Mouse (Mus musculus): ENCODE measurements around the gene Dnm3.
"Not testable (repeated sequence)": the region's sequence is repeated elsewhere in the genome, so short reads cannot be mapped to it uniquely, and the experiment has no call there.

Gene Dnm3

GRCm38 (mm10) chr1:162425930-162426478 is 51.8 kb downstream of the Dnm3 start:
- DNase-seq = no peak

GRCm38 (mm10) chr1:162422826-162423225 is 55.0 kb downstream of the Dnm3 start:
- no peak for DNase-seq

- no peak for DNase-seq
Observed at GRCm38 (mm10) chr1:162413791-162414190, 64.0 kb downstream of the Dnm3 start.

GRCm38 (mm10) chr1:162412787-162413429 is 64.9 kb downstream of the Dnm3 start:
- no peak for DNase-seq

GRCm38 (mm10) chr1:162410207-162410965 is 67.4 kb downstream of the Dnm3 start:
- no peak for DNase-seq

GRCm38 (mm10) chr1:162394549-162394948 is 83.3 kb downstream of the Dnm3 start:
- DNase-seq = no peak

GRCm38 (mm10) chr1:162388442-162389165 is 89.2 kb downstream of the Dnm3 start:
- DNase-seq = peak in 1 of 2 experiments; percentile 45

- DNase-seq = not testable (repeated sequence)
Observed at GRCm38 (mm10) chr1:162373068-162373467, 104.8 kb downstream of the Dnm3 start.

- no peak for DNase-seq
Observed at GRCm38 (mm10) chr1:162369726-162370125, 108.1 kb downstream of the Dnm3 start.

GRCm38 (mm10) chr1:162361978-162362377 is 115.9 kb downstream of the Dnm3 start:
- DNase-seq = no peak

- peak; percentile 67 to 76 for DNase-seq
Observed at GRCm38 (mm10) chr1:162359270-162359669, 118.6 kb downstream of the Dnm3 start.

- peak; percentile 32 to 55 for DNase-seq
Observed at GRCm38 (mm10) chr1:162358036-162358435, 119.8 kb downstream of the Dnm3 start.

- DNase-seq = no peak
Observed at GRCm38 (mm10) chr1:162356481-162356880, 121.4 kb downstream of the Dnm3 start.

GRCm38 (mm10) chr1:162354780-162355179 is 123.1 kb downstream of the Dnm3 start:
- DNase-seq = no peak

- no peak for DNase-seq
Observed at GRCm38 (mm10) chr1:162353831-162354230, 124.0 kb downstream of the Dnm3 start.

- DNase-seq = no peak
Observed at GRCm38 (mm10) chr1:162349306-162349705, 128.5 kb downstream of the Dnm3 start.

GRCm38 (mm10) chr1:162346456-162347011 is 131.3 kb downstream of the Dnm3 start:
- no peak for DNase-seq

- no peak for DNase-seq
Observed at GRCm38 (mm10) chr1:162337170-162337569, 140.7 kb downstream of the Dnm3 start.

- peak in 1 of 2 experiments; percentile 22 for DNase-seq
Observed at GRCm38 (mm10) chr1:162336640-162337039, 141.2 kb downstream of the Dnm3 start.

- no peak for DNase-seq
Observed at GRCm38 (mm10) chr1:162336224-162336623, 141.6 kb downstream of the Dnm3 start.

GRCm38 (mm10) chr1:162328673-162329072 is 149.2 kb downstream of the Dnm3 start:
- DNase-seq = no peak

GRCm38 (mm10) chr1:162327631-162328030 is 150.2 kb downstream of the Dnm3 start:
- DNase-seq = no peak

GRCm38 (mm10) chr1:162324412-162324811 is 153.4 kb downstream of the Dnm3 start:
- no peak for DNase-seq

Data from kidney, adult 8-10 months (tissue).